Mouse (Mus musculus) myocyte (in vitro differentiated cells): ENCODE measurements around the gene Actr1b. TPM values are rescaled to one million over a fixed set of nuclear protein-coding genes. Genes with fewer than 3 reads are reported as not detected.

Source experiments
- H3K27me3 ChIP-seq: one replicate; pipeline ENCODE4 v1.6.1; 2011; ENCODE audit not compliant: control insufficient read depth, insufficient read depth, insufficient read length
- H3K36me3 ChIP-seq: one replicate; pipeline ENCODE4 v1.6.1; 2011; ENCODE audit not compliant: control insufficient read depth, insufficient read depth
- H3K4me2 ChIP-seq: one replicate; pipeline ENCODE4 v1.6.1; 2011; ENCODE audit warnings: low read depth, control low read depth
- H3K4me3 ChIP-seq: one replicate; pipeline ENCODE4 v1.5.1; 2011; ENCODE audit warnings: mild to moderate bottlenecking, control low read depth, moderate library complexity
- H3K79me2 ChIP-seq: one replicate; pipeline ENCODE4 v1.6.1; 2011; ENCODE audit not compliant: control insufficient read depth, insufficient read depth
- H3ac ChIP-seq: one replicate; pipeline ENCODE4 v1.6.1; 2011; ENCODE audit not compliant: control insufficient read depth, insufficient read length
- CEBPB ChIP-seq: IDR thresholded peaks from 2 replicates; pipeline ENCODE4 v1.6.1; 2011; ENCODE audit warnings: mild to moderate bottlenecking, moderate library complexity; ENCODE audit not compliant: poor library complexity, insufficient read depth, severe bottlenecking
- E2F4 ChIP-seq: IDR thresholded peaks from one replicate; pipeline ENCODE4 v1.6.1; 2011; ENCODE audit warnings: mild to moderate bottlenecking, control low read depth, moderate library complexity; ENCODE audit not compliant: insufficient read depth
- MAX ChIP-seq: IDR thresholded peaks from one replicate; pipeline ENCODE4 v1.6.1; 2011; ENCODE audit warnings: low read depth, mild to moderate bottlenecking, control low read depth
- MYOD1 ChIP-seq, 3 experiments: IDR thresholded peaks; one replicate each; pipeline ENCODE4 v1.6.1; 2011; ENCODE audit warnings: control low read depth in 2 of 3, low read depth in 2 of 3, mild to moderate bottlenecking in 2 of 3, moderate library complexity in 1 of 3; ENCODE audit not compliant: insufficient read length in 2 of 3, control insufficient read depth in 1 of 3
- MYOG ChIP-seq, 3 experiments: IDR thresholded peaks; one replicate each; pipeline ENCODE4 v1.6.1; 2011; ENCODE audit warnings: control low read depth in 2 of 3, low read depth in 2 of 3, mild to moderate bottlenecking in 2 of 3; ENCODE audit not compliant: insufficient read length in 2 of 3, control insufficient read depth in 1 of 3, insufficient read depth in 1 of 3
- POLR2A ChIP-seq: IDR thresholded peaks from one replicate; pipeline ENCODE4 v1.6.1; 2011; ENCODE audit warnings: low read depth, mild to moderate bottlenecking, control low read depth, moderate library complexity; ENCODE audit not compliant: insufficient read length
- POLR2AphosphoS2 ChIP-seq: IDR thresholded peaks from one replicate; pipeline ENCODE4 v1.6.1; 2011; ENCODE audit warnings: low read depth, control low read depth; ENCODE audit not compliant: insufficient read length
- REST ChIP-seq: IDR thresholded peaks from one replicate; pipeline ENCODE4 v1.6.1; 2011; ENCODE audit warnings: mild to moderate bottlenecking, control low read depth, moderate library complexity; ENCODE audit not compliant: insufficient read depth, insufficient read length
- SRF ChIP-seq: IDR thresholded peaks from one replicate; pipeline ENCODE4 v1.6.1; 2011; ENCODE audit warnings: low read depth; ENCODE audit not compliant: control insufficient read depth, insufficient read length
- TCF12 ChIP-seq: IDR thresholded peaks from one replicate; pipeline ENCODE4 v1.6.1; 2011; ENCODE audit warnings: mild to moderate bottlenecking, control low read depth; ENCODE audit not compliant: poor library complexity, insufficient read depth, severe bottlenecking
- TCF3 ChIP-seq: IDR thresholded peaks from one replicate; pipeline ENCODE4 v1.6.1; 2011; ENCODE audit warnings: low read depth, control low read depth; ENCODE audit not compliant: insufficient read length
- USF1 ChIP-seq: IDR thresholded peaks from one replicate; pipeline ENCODE4 v1.6.1; 2011; ENCODE audit warnings: low read depth, mild to moderate bottlenecking, control low read depth, moderate library complexity
- polyA plus RNA-seq: library from polyadenylated mRNA; unstranded; fragments of >200 nt; fragmentation: generic; extraction: Trizol; gene quantifications from one replicate; pipeline ENCODE4 v1.2.1, GENCODE M21; 2012; ENCODE audit warnings: missing spikeins

Actr1b gene
- polyA plus RNA-seq, 1 experiment, result 111 TPM

- peaks cover 22% of the 10 kb centered on the region for H3K36me3 ChIP-seq
- no peak overlapping the region for H3ac ChIP-seq
- no peaks in the 10 kb centered on the region for H3K27me3 ChIP-seq
- H3K79me2 ChIP-seq, result peaks cover 13% of the 10 kb centered on the region
- no peak overlapping the region for H3K4me3 ChIP-seq
- H3K4me2 ChIP-seq, result no peak overlapping the region
- TF ChIP-seq POLR2A (peak; percentile 16), MYOD1 (IDR thresholded peaks at IDR 0.05; ENCODE audit: control insufficient read depth in 1 of 3, insufficient read length in 2 of 3, low read depth in 2 of 3) (no peak)
Observed at GRCm38 (mm10) chr1:36696411-36696810, 17.8 kb downstream of the Actr1b start.

GRCm38 (mm10) chr1:36694871-36695270 is 19.4 kb downstream of the Actr1b start:
- Histone ChIP-seq H3ac (no peak overlapping the region), H3K27me3 (no peaks in the 10 kb centered on the region), H3K36me3 (peaks cover 14% of the 10 kb centered on the region), H3K79me2 (peaks cover 13% of the 10 kb centered on the region), H3K4me3 (no peak overlapping the region), H3K4me2 (no peak overlapping the region)
- no peak for TF ChIP-seq MYOD1 (IDR thresholded peaks at IDR 0.05; ENCODE audit: control insufficient read depth in 1 of 3, insufficient read length in 2 of 3, low read depth in 2 of 3)
- TF ChIP-seq TCF3, result no peak
- TF ChIP-seq CEBPB, result no peak
- no peak for TF ChIP-seq MAX
- no peak for TF ChIP-seq MYOG (IDR thresholded peaks at IDR 0.05; ENCODE audit: control insufficient read depth in 1 of 3, insufficient read depth in 1 of 3, insufficient read length in 2 of 3, low read depth in 2 of 3)
- TF ChIP-seq POLR2A, result no peak
- TF ChIP-seq REST, result no peak
- no peak for TF ChIP-seq USF1
- no peak for TF ChIP-seq E2F4
- no peak for TF ChIP-seq POLR2AphosphoS2
- no peak for TF ChIP-seq TCF12
- TF ChIP-seq SRF, result no peak

GRCm38 (mm10) chr1:36691271-36692155 is 22.7 kb downstream of the Actr1b start, which contains the start of gene Cox5b:
Gene Cox5b (plus strand): TSS chr1:36691449.
- TF ChIP-seq E2F4, result no peak
- no peak for TF ChIP-seq TCF3
- TF ChIP-seq USF1, result no peak
- no peak for TF ChIP-seq MYOG (IDR thresholded peaks at IDR 0.05; ENCODE audit: control insufficient read depth in 1 of 3, insufficient read depth in 1 of 3, insufficient read length in 2 of 3, low read depth in 2 of 3)
- TF ChIP-seq POLR2AphosphoS2, result peak; percentile 57
- no peak for TF ChIP-seq MYOD1 (IDR thresholded peaks at IDR 0.05; ENCODE audit: control insufficient read depth in 1 of 3, insufficient read length in 2 of 3, low read depth in 2 of 3)
- peak; percentile 68 for TF ChIP-seq POLR2A
- TF ChIP-seq REST, result no peak
- no peak for TF ChIP-seq CEBPB
- Histone ChIP-seq H3K4me2 (peak within 1 kb of the TSS; percentile 97), H3K4me3 (peak within 1 kb of the TSS; percentile 74), H3ac (peak within 1 kb of the TSS; percentile 94), H3K27me3 (no peaks in the 10 kb centered on the region), H3K79me2 (peaks cover 13% of the 10 kb centered on the region), H3K36me3 (peaks cover 8% of the 10 kb centered on the region)

GRCm38 (mm10) chr1:36690671-36691235 is 23.5 kb downstream of the Actr1b start:
- Histone ChIP-seq H3K27me3 (no peaks in the 10 kb centered on the region), H3K4me3 (peak overlapping the region; percentile 74), H3K36me3 (peaks cover 8% of the 10 kb centered on the region), H3ac (peak overlapping the region; percentile 94), H3K79me2 (peaks cover 13% of the 10 kb centered on the region), H3K4me2 (peak overlapping the region; percentile 69)
- no peak for TF ChIP-seq CEBPB
- no peak for TF ChIP-seq TCF12
- no peak for TF ChIP-seq E2F4
- TF ChIP-seq USF1, result no peak
- TF ChIP-seq MYOD1 (IDR thresholded peaks at IDR 0.05; ENCODE audit: control insufficient read depth in 1 of 3, insufficient read length in 2 of 3, low read depth in 2 of 3), result no peak
- TF ChIP-seq MAX, result no peak
- TF ChIP-seq REST, result no peak
- TF ChIP-seq POLR2A, result no peak
- no peak for TF ChIP-seq TCF3
- no peak for TF ChIP-seq SRF
- TF ChIP-seq MYOG (IDR thresholded peaks at IDR 0.05; ENCODE audit: control insufficient read depth in 1 of 3, insufficient read depth in 1 of 3, insufficient read length in 2 of 3, low read depth in 2 of 3), result no peak
- TF ChIP-seq POLR2AphosphoS2, result no peak
